Mouse (Mus musculus): ENCODE results near the gene Naa38. TPM values are rescaled to one million over a fixed set of nuclear protein-coding genes. Genes with fewer than 3 reads are reported as not detected.

Gene Naa38
- polyA plus RNA-seq, 1 experiment, result 77.9 TPM

DNA sequence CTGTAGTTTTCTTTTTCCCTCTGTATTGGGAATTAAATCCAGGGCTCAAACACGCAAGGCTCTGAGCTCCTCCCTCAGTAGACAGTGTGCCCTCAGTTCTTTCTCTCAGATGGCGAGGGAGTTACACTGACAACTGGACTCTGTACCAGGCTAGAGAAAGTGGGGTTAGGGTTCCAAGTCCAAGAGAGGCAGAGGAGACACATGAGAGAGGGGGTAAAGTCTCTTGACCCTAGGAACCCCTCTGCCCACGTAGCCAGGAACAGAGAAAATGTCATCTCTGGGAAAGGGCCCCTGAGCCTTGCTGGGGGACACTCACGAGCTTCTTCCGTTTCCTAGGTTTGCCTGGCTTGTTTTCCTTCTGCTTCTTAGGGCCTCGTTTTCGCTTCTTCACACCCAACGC, 30.9 kb upstream of the Naa38 start:
- no peak for TF ChIP-seq CTCF (IDR thresholded peaks at IDR 0.05; ENCODE audit: low read depth, low read length)
- TF ChIP-seq EP300 (IDR thresholded peaks at IDR 0.05; ENCODE audit: insufficient read depth, low read depth, low read length), result no peak
- no peak for TF ChIP-seq POLR2A (IDR thresholded peaks at IDR 0.05; ENCODE audit: insufficient read depth, low read length)
- Histone ChIP-seq H3K4me1 (ENCODE audit: control insufficient read depth, insufficient read depth, low read length) (peaks cover 4% of the 10 kb centered on the region), H3K27ac (ENCODE audit: insufficient read depth, low read length) (no peak overlapping the region), H3K27me3 (ENCODE audit: control insufficient read depth, insufficient read depth, low read length, poor library complexity, severe bottlenecking) (peaks cover 14% of the 10 kb centered on the region), H3K4me3 (ENCODE audit: low read depth, low read length) (no peak overlapping the region), H3K36me3 (ENCODE audit: control insufficient read depth, insufficient read depth, low read length, poor library complexity, severe bottlenecking) (no peaks in the 10 kb centered on the region), H3K9ac (ENCODE audit: low read depth, poor library complexity, severe bottlenecking) (no peak overlapping the region), H3K9me3 (replicated peaks; ENCODE audit: control insufficient read depth, insufficient read depth, low read length, poor library complexity, severe bottlenecking) (no peaks in the 10 kb centered on the region)

DNA sequence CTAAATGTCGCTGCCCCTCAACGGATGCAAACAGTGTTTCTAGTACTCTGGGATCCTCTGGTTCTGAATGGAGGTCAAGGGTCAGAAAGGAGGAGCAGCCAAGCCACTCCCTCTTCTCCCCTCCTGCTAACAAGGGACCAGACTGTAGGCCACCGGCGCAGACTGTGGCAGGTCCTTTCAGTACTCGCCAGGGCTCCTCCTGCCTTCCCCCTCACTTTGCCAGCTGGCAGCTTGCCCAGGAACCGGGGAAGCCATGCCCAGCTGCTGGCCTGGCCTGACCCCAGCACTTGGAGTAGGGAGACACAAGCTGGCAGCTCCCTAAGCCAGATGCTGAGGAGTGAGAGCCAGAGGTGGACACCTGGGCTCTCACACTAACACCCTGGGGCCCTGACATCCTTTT, 30.4 kb upstream of the Naa38 start:
- Histone ChIP-seq H3K4me3 (ENCODE audit: low read depth, low read length) (no peak overlapping the region), H3K9ac (ENCODE audit: low read depth, poor library complexity, severe bottlenecking) (no peak overlapping the region), H3K36me3 (ENCODE audit: control insufficient read depth, insufficient read depth, low read length, poor library complexity, severe bottlenecking) (no peaks in the 10 kb centered on the region), H3K9me3 (replicated peaks; ENCODE audit: control insufficient read depth, insufficient read depth, low read length, poor library complexity, severe bottlenecking) (no peaks in the 10 kb centered on the region), H3K27ac (ENCODE audit: insufficient read depth, low read length) (no peak overlapping the region), H3K4me1 (ENCODE audit: control insufficient read depth, insufficient read depth, low read length) (peaks cover 4% of the 10 kb centered on the region), H3K27me3 (ENCODE audit: control insufficient read depth, insufficient read depth, low read length, poor library complexity, severe bottlenecking) (peaks cover 14% of the 10 kb centered on the region)
- TF ChIP-seq EP300 (IDR thresholded peaks at IDR 0.05; ENCODE audit: insufficient read depth, low read depth, low read length), result no peak
- no peak for TF ChIP-seq POLR2A (IDR thresholded peaks at IDR 0.05; ENCODE audit: insufficient read depth, low read length)
- TF ChIP-seq CTCF (IDR thresholded peaks at IDR 0.05; ENCODE audit: low read depth, low read length), result no peak

DNA sequence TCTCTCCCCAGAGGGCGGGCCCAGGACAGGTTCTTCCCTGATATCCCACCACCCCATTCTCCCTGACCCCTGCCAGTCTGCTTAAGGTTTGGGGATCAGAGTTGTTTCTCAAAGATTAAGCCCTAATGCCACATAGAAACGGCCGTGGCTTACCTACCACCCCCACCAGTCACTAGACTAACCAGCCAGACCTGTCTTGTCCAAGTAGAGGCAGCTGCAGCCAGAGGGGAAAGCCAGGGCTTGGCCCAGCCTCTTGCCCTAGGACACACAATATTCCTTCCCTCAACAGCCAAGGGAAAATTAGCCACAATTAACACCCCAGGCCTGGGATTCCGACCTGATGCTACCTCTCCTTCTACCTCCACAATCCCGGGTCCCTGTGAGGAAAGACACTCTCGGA, 29.6 kb upstream of the Naa38 start:
- peaks cover 14% of the 10 kb centered on the region for H3K27me3 ChIP-seq (ENCODE audit: control insufficient read depth, insufficient read depth, low read length, poor library complexity, severe bottlenecking)
- H3K27ac ChIP-seq (ENCODE audit: insufficient read depth, low read length), result no peak overlapping the region
- TF ChIP-seq POLR2A (IDR thresholded peaks at IDR 0.05; ENCODE audit: insufficient read depth, low read length), result no peak
- no peak for TF ChIP-seq CTCF (IDR thresholded peaks at IDR 0.05; ENCODE audit: low read depth, low read length)
- no peak for TF ChIP-seq EP300 (IDR thresholded peaks at IDR 0.05; ENCODE audit: insufficient read depth, low read depth, low read length)
- peak overlapping the region; percentile 46 for H3K4me3 ChIP-seq (ENCODE audit: low read depth, low read length)
- no peaks in the 10 kb centered on the region for H3K9me3 ChIP-seq (replicated peaks; ENCODE audit: control insufficient read depth, insufficient read depth, low read length, poor library complexity, severe bottlenecking)
- peaks cover 4% of the 10 kb centered on the region for H3K4me1 ChIP-seq (ENCODE audit: control insufficient read depth, insufficient read depth, low read length)
- peak overlapping the region; percentile 62 for H3K9ac ChIP-seq (ENCODE audit: low read depth, poor library complexity, severe bottlenecking)
- no peaks in the 10 kb centered on the region for H3K36me3 ChIP-seq (ENCODE audit: control insufficient read depth, insufficient read depth, low read length, poor library complexity, severe bottlenecking)

DNA sequence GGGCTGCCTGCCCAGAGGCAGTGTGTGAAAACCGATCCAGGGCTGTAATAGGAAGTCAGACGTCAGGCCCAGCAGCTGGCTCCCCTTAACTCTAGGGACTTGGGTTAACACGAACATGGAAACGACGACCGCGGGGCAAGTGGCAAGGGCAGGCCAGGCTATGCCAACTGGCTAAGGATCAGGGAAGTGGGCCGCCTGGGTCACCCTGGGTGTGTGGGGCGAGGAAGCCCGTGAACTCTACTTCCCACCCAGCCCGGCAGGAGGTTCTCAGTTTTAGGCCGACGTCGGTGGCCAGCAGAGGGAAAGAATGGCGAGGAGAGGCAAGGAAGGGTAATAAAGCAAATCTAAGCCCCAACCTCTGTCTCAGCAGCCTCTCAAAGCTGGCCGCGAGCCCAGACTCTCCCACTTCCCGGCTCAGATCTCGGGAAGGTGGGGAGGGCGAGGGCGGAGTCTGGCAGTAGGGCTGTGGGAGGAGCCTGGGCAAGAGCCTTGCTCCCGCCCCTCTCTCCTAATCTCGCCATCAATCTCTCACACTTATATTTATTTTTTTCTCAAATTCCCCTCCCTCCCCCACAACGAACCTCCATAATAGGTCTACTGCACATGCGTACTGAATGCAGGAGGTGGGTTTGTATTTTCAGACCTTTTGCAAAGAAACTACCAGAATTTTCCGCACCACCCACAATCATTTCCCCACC, 29.0 kb upstream of the Naa38 start:
- H3K9ac ChIP-seq (ENCODE audit: low read depth, poor library complexity, severe bottlenecking), result peak overlapping the region; percentile 62
- peak overlapping the region; percentile 46 for H3K4me3 ChIP-seq (ENCODE audit: low read depth, low read length)
- H3K4me1 ChIP-seq (ENCODE audit: control insufficient read depth, insufficient read depth, low read length), result peaks cover 4% of the 10 kb centered on the region
- H3K9me3 ChIP-seq (replicated peaks; ENCODE audit: control insufficient read depth, insufficient read depth, low read length, poor library complexity, severe bottlenecking), result no peaks in the 10 kb centered on the region
- no peak overlapping the region for H3K27ac ChIP-seq (ENCODE audit: insufficient read depth, low read length)
- no peak for TF ChIP-seq EP300 (IDR thresholded peaks at IDR 0.05; ENCODE audit: insufficient read depth, low read depth, low read length)
- no peak for TF ChIP-seq POLR2A (IDR thresholded peaks at IDR 0.05; ENCODE audit: insufficient read depth, low read length)
- no peaks in the 10 kb centered on the region for H3K36me3 ChIP-seq (ENCODE audit: control insufficient read depth, insufficient read depth, low read length, poor library complexity, severe bottlenecking)
- H3K27me3 ChIP-seq (ENCODE audit: control insufficient read depth, insufficient read depth, low read length, poor library complexity, severe bottlenecking), result peaks cover 14% of the 10 kb centered on the region

DNA sequence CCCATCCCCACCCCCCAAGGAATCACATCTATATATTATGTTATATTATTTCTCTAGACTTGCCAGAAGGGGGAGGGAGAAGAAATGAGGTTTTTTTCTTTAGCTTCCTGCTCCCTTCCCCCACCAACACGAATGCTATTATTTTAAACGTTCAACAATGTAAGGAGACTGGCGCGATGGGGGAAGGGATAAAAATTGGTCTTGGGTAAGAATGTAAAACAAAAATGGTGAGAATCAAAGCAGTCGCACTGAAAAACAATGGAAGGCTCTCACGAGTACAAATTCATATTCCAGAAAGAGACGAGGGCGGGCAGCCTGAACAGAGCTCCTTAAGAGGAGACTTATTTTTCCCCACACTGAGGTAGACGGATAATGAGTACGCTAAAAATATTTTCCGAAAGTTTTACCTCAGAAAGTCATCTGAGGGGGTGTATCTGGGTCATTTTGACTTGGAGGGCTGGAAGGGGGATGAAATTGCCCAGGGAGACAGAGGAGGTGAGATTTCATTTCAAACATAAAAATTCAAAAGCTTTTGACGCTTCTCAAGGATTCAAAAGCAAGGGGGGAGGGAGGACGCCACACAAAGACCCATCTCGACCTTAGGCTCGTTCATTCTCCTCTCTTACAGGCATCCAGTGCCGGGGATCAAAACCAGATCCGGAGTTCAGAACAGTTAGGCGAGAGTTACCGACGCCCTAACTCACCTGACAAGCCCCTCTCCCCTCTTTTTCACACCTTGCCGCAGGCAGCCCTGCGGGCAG, 28.3 kb upstream of the Naa38 start:
- Histone ChIP-seq H3K4me1 (ENCODE audit: control insufficient read depth, insufficient read depth, low read length) (peaks cover 4% of the 10 kb centered on the region), H3K9ac (ENCODE audit: low read depth, poor library complexity, severe bottlenecking) (no peak overlapping the region), H3K27ac (ENCODE audit: insufficient read depth, low read length) (no peak overlapping the region), H3K9me3 (replicated peaks; ENCODE audit: control insufficient read depth, insufficient read depth, low read length, poor library complexity, severe bottlenecking) (no peaks in the 10 kb centered on the region), H3K4me3 (ENCODE audit: low read depth, low read length) (no peak overlapping the region), H3K27me3 (ENCODE audit: control insufficient read depth, insufficient read depth, low read length, poor library complexity, severe bottlenecking) (peaks cover 14% of the 10 kb centered on the region), H3K36me3 (ENCODE audit: control insufficient read depth, insufficient read depth, low read length, poor library complexity, severe bottlenecking) (no peaks in the 10 kb centered on the region)
- TF ChIP-seq CTCF (IDR thresholded peaks at IDR 0.05; ENCODE audit: low read depth, low read length) (no peak), EP300 (IDR thresholded peaks at IDR 0.05; ENCODE audit: insufficient read depth, low read depth, low read length) (no peak), POLR2A (IDR thresholded peaks at IDR 0.05; ENCODE audit: insufficient read depth, low read length) (no peak)
